In the genomic region with DNA sequence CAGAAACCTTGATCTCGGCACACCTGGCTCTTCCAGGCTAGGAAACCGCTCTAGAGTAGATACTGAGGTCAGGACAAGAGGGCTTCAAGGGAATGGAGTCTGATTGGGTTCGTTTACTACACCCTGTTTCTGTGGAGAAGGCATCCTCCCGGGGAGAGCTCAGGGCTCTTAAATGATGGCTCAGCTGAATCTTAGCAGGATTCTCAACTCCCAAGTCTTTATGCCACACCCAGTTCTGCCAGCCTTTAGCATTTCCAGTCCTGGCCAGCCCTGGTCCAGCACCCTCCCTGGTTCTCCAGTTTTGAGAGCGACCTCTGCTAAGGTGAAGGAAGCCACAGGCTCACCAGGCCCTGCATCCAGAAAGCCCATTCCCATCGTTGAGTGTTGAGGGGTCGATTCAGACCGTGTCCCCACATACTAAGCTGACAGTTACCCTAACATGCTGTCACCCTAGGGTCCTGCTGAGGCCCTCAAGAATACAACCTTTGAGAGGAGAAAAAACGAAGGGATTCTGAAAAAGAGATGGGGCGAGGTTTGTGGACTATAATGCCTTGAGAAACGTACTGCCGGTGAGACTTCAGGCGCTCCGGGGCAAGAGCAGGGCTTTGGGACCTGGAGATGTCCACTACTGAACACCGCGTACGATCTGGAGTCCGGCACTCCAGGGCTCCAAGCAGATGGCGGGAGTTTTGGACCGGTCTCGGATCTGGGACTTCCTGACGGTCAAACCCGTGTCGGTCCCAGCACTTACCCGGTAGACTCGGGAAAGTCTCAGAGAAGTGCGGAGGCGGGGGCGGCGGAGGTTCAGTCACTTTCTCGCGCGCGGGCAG, we compare ENCODE assay signal across 13 mouse cellular contexts. TPM values are rescaled to one million over a fixed set of nuclear protein-coding genes. Genes with fewer than 3 reads are reported as not detected.
DNase-seq lines count a peak whose midpoint lies in the region; ATAC-seq lines count a peak whose summit lies in the region.
"Had no signal": no experiment of that assay in that cellular context is flagged by ENCODE, and none has a peak within 500 bp of the region (broad histone marks: within the 10 kb centered on the region; RNA-seq: fewer than 3 reads in every experiment).

No protein-coding gene starts in this region.

- peak overlapping the region; percentile 90 for H3K4me2 ChIP-seq in heart, embryonic 12.5 days
- peak overlapping the region; percentile 96 for H3K4me2 ChIP-seq in hindbrain, embryonic 15.5 days
- peak overlapping the region; percentile 90 for H3K4me2 ChIP-seq in midbrain, embryonic 13.5 days (replicated peaks)

- H3K4me1 ChIP-seq in heart, embryonic 12.5 days (replicated peaks) = peaks cover 15% of the 10 kb centered on the region
- H3K4me1 ChIP-seq in embryonic facial prominence, embryonic 10.5 days = peaks cover 47% of the 10 kb centered on the region
- H3K4me1 ChIP-seq in hindbrain, embryonic 15.5 days (replicated peaks) = peaks cover 22% of the 10 kb centered on the region
- peaks cover 16% of the 10 kb centered on the region for H3K4me1 ChIP-seq in midbrain, embryonic 13.5 days (replicated peaks)

- peak overlapping the region; percentile 55 for H3K4me3 ChIP-seq in heart, embryonic 12.5 days
- H3K4me3 ChIP-seq in embryonic facial prominence, embryonic 10.5 days = peak overlapping the region; percentile 58
- H3K4me3 ChIP-seq in hindbrain, embryonic 15.5 days = peak overlapping the region; percentile 52
- peak overlapping the region; percentile 48 for H3K4me3 ChIP-seq in midbrain, embryonic 13.5 days (replicated peaks)
- H3K4me3 ChIP-seq: erythroblast, embryonic 14.5 days; myocyte had no signal

- peaks cover 94% of the 10 kb centered on the region for H3K27me3 ChIP-seq in heart, embryonic 12.5 days (replicated peaks)
- H3K27me3 ChIP-seq in embryonic facial prominence, embryonic 10.5 days (replicated peaks; ENCODE audit: low read depth, poor library complexity, severe bottlenecking) = peaks cover 98% of the 10 kb centered on the region
- peaks cover 56% of the 10 kb centered on the region for H3K27me3 ChIP-seq in hindbrain, embryonic 15.5 days
- H3K27me3 ChIP-seq in midbrain, embryonic 13.5 days = peaks cover 92% of the 10 kb centered on the region

- H3K9ac ChIP-seq in heart, embryonic 12.5 days = no peak overlapping the region; the same call in 1 of the 2 replicates
- H3K9ac ChIP-seq in hindbrain, embryonic 15.5 days = peak overlapping the region; percentile 45; the same call in 1 of the 2 replicates
- peak overlapping the region; percentile 63; the same call in 1 of the 2 replicates for H3K9ac ChIP-seq in midbrain, embryonic 13.5 days (replicated peaks)

- no peak for ATAC-seq in heart, embryonic 12.5 days (ENCODE audit: insufficient number of reproducible peaks, low FRiP score)
- no peak for ATAC-seq in hindbrain, embryonic 15.5 days (ENCODE audit: low FRiP score, low read depth)
- ATAC-seq in midbrain, embryonic 13.5 days = no peak

- H3K27ac ChIP-seq in heart, embryonic 12.5 days (ENCODE audit: poor library complexity, severe bottlenecking) = no peak overlapping the region
- H3K27ac ChIP-seq in embryonic facial prominence, embryonic 10.5 days (replicated peaks) = peak overlapping the region; percentile 51; the same call in 1 of the 2 replicates
- no peak overlapping the region for H3K27ac ChIP-seq in hindbrain, embryonic 15.5 days (replicated peaks)
- no peak overlapping the region for H3K27ac ChIP-seq in midbrain, embryonic 13.5 days

- H3K36me3 ChIP-seq in heart, embryonic 12.5 days = no peaks in the 10 kb centered on the region
- no peaks in the 10 kb centered on the region for H3K36me3 ChIP-seq in embryonic facial prominence, embryonic 10.5 days (replicated peaks)
- no peaks in the 10 kb centered on the region for H3K36me3 ChIP-seq in hindbrain, embryonic 15.5 days
- H3K36me3 ChIP-seq in midbrain, embryonic 13.5 days = no peaks in the 10 kb centered on the region

- intact Hi-C loops in heart, postnatal 10 days (cut with DNase I) = no loop called here

- WGBS in heart, embryonic 12.5 days = 5% methylated on average over 34 of the region's 34 CpGs
- 3% methylated on average over 34 of the region's 34 CpGs for WGBS in embryonic facial prominence, embryonic 10.5 days
- 2% methylated on average over 34 of the region's 34 CpGs for WGBS in hindbrain, embryonic 15.5 days
- 3% methylated on average over 34 of the region's 34 CpGs for WGBS in midbrain, embryonic 13.5 days

- H3K9me3 ChIP-seq in heart, embryonic 12.5 days (replicated peaks) = no peaks in the 10 kb centered on the region
- H3K9me3 ChIP-seq in embryonic facial prominence, embryonic 10.5 days = no peaks in the 10 kb centered on the region
- no peaks in the 10 kb centered on the region for H3K9me3 ChIP-seq in hindbrain, embryonic 15.5 days
- no peaks in the 10 kb centered on the region for H3K9me3 ChIP-seq in midbrain, embryonic 13.5 days

- no peak for DNase-seq in heart, postnatal 10 days
- peak; percentile 51 for DNase-seq in embryonic facial prominence, embryonic 10.5 days (ENCODE audit: low spot score)
- DNase-seq in layer of hippocampus, postnatal 14 days (ENCODE audit: low spot score in 2 of 2) = no peak
- DNase-seq in adipocyte (ENCODE audit: low spot score) = no peak
- no peak for DNase-seq in adrenal gland, postnatal 4 days (ENCODE audit: low spot score in 2 of 2)
- DNase-seq: adrenal gland, postnatal 25 days; kidney, postnatal 25 days had no signal

RNA-seq across cellular contexts. Expression of gene Gbx1, which starts 1.4 kb away (rescaled TPM):
- polyA plus RNA-seq in heart, embryonic 12.5 days (2016; fragmentation: Nextera tagmentation; extraction: Ambion mirVana) = not detected in 2 replicates
- under 1 TPM in 1 of 2 experiments, not detected in 1; 0.10 TPM for total RNA-seq in heart, postnatal 10 days (2021)
- 0.34 and 0.99 TPM in 2 replicates for polyA plus RNA-seq in embryonic facial prominence, embryonic 10.5 days (2016; fragmentation: Nextera tagmentation; extraction: Ambion mirVana)
- 6.8 and 8.8 TPM in 2 replicates for polyA plus RNA-seq in hindbrain, embryonic 15.5 days (2015; fragmentation: Nextera tagmentation; extraction: Ambion mirVana)
- polyA plus RNA-seq in midbrain, embryonic 13.5 days (2015; fragmentation: Nextera tagmentation; extraction: Ambion mirVana) = 0.17 and 0.20 TPM in 2 replicates
- total RNA-seq in layer of hippocampus, postnatal 14 days (2021) = not detected
- under 1 TPM in 1 of 2 experiments, not detected in 1; 0.11 TPM for total RNA-seq in adrenal gland, postnatal 4 days (2021)
- total RNA-seq: adrenal gland, postnatal 25 days had no signal
- polyA plus RNA-seq: erythroblast, embryonic 14.5 days; spleen, adult 2 months had no signal

RNA-seq across cellular contexts. Expression of gene Asb10, which starts 15.2 kb away (rescaled TPM):
- 3.7 and 4.7 TPM in 2 replicates for polyA plus RNA-seq in heart, embryonic 12.5 days (2016; fragmentation: Nextera tagmentation; extraction: Ambion mirVana)
- total RNA-seq in heart, postnatal 10 days (2021) = 10 to 100 TPM; 41.9 to 47.0 TPM
- polyA plus RNA-seq in embryonic facial prominence, embryonic 10.5 days (2016; fragmentation: Nextera tagmentation; extraction: Ambion mirVana) = 0.29 TPM in 1 of 2 replicates, not detected in the other
- polyA plus RNA-seq in hindbrain, embryonic 15.5 days (2015; fragmentation: Nextera tagmentation; extraction: Ambion mirVana) = 0.14 and 0.26 TPM in 2 replicates
- polyA plus RNA-seq in midbrain, embryonic 13.5 days (2015; fragmentation: Nextera tagmentation; extraction: Ambion mirVana) = 0.17 TPM in 1 of 2 replicates, not detected in the other
- under 1 TPM; 0.28 to 0.33 TPM for total RNA-seq in layer of hippocampus, postnatal 14 days (2021)
- 1 to 10 TPM; 2.6 to 3.0 TPM for total RNA-seq in adrenal gland, postnatal 4 days (2021)
- polyA plus RNA-seq: erythroblast, embryonic 14.5 days had no signal

RNA-seq across cellular contexts. Expression of gene 4931409K22Rik, which starts 31.0 kb away (rescaled TPM):
- polyA plus RNA-seq in heart, embryonic 12.5 days (2016; fragmentation: Nextera tagmentation; extraction: Ambion mirVana) = not detected in 2 replicates
- not detected for total RNA-seq in heart, postnatal 10 days (2021)
- 0.07 and 0.08 TPM in 2 replicates for polyA plus RNA-seq in embryonic facial prominence, embryonic 10.5 days (2016; fragmentation: Nextera tagmentation; extraction: Ambion mirVana)
- 0.10 and 0.18 TPM in 2 replicates for polyA plus RNA-seq in hindbrain, embryonic 15.5 days (2015; fragmentation: Nextera tagmentation; extraction: Ambion mirVana)
- 0.07 and 0.08 TPM in 2 replicates for polyA plus RNA-seq in midbrain, embryonic 13.5 days (2015; fragmentation: Nextera tagmentation; extraction: Ambion mirVana)
- not detected for total RNA-seq in layer of hippocampus, postnatal 14 days (2021)
- total RNA-seq in adrenal gland, postnatal 4 days (2021) = under 1 TPM in 1 of 2 experiments, not detected in 1; 0.11 TPM
- total RNA-seq: adrenal gland, postnatal 25 days had no signal
- polyA plus RNA-seq: erythroblast, embryonic 14.5 days; myocyte; spleen, adult 2 months had no signal

RNA-seq across cellular contexts. Expression of gene Abcf2, which starts 51.7 kb away (rescaled TPM):
- 79.0 and 80.6 TPM in 2 replicates for polyA plus RNA-seq in heart, embryonic 12.5 days (2016; fragmentation: Nextera tagmentation; extraction: Ambion mirVana)
- 10 to 100 TPM; 44.2 to 47.5 TPM for total RNA-seq in heart, postnatal 10 days (2021)
- polyA plus RNA-seq in embryonic facial prominence, embryonic 10.5 days (2016; fragmentation: Nextera tagmentation; extraction: Ambion mirVana) = 181 and 183 TPM in 2 replicates
- 78.7 and 82.1 TPM in 2 replicates for polyA plus RNA-seq in hindbrain, embryonic 15.5 days (2015; fragmentation: Nextera tagmentation; extraction: Ambion mirVana)
- polyA plus RNA-seq in midbrain, embryonic 13.5 days (2015; fragmentation: Nextera tagmentation; extraction: Ambion mirVana) = 98.2 and 103 TPM in 2 replicates
- total RNA-seq in layer of hippocampus, postnatal 14 days (2021) = 10 to 100 TPM; 59.9 to 61.5 TPM
- 10 to 100 TPM; 54.7 to 59.8 TPM for total RNA-seq in adrenal gland, postnatal 4 days (2021)
